ENCODE assay signal across 17 mouse cellular contexts in genomic region chr14:87865216-87866202, GRCm38 (mm10).
DNase-seq lines count a peak whose midpoint lies in the region; ATAC-seq lines count a peak whose summit lies in the region.
"Had no signal": no experiment of that assay in that cellular context is flagged by ENCODE, and none has a peak within 500 bp of the region (broad histone marks: within the 10 kb centered on the region; RNA-seq: fewer than 3 reads in every experiment).

No protein-coding gene starts in this region.

- no peaks in the 10 kb centered on the region for H3K9me3 ChIP-seq in forebrain, embryonic 12.5 days
- no peaks in the 10 kb centered on the region for H3K9me3 ChIP-seq in hindbrain, embryonic 16.5 days (ENCODE audit: control insufficient read depth, low read length)
- no peaks in the 10 kb centered on the region for H3K9me3 ChIP-seq in neural tube, embryonic 13.5 days
- H3K9me3 ChIP-seq: embryonic facial prominence, embryonic 15.5 days; limb, embryonic 12.5 days; liver, embryonic 15.5 days; stomach, embryonic 15.5 days had no signal

- H3K4me3 ChIP-seq in forebrain, embryonic 12.5 days (replicated peaks): no peak overlapping the region
- H3K4me3 ChIP-seq in hindbrain, embryonic 16.5 days (ENCODE audit: low read length): no peak overlapping the region
- H3K4me3 ChIP-seq in neural tube, embryonic 13.5 days: no peak overlapping the region
- H3K4me3 ChIP-seq: embryonic facial prominence, embryonic 15.5 days; limb, embryonic 12.5 days; liver, embryonic 15.5 days; stomach, embryonic 15.5 days had no signal

- intact Hi-C loops in left cerebral cortex, postnatal 4 days (cut with DNase I): no loop called here

- H3K4me2 ChIP-seq in forebrain, embryonic 12.5 days: peak overlapping the region; percentile 37
- H3K4me2 ChIP-seq in hindbrain, embryonic 16.5 days (ENCODE audit: low read length): peak overlapping the region; percentile 39
- peak overlapping the region; percentile 25 for H3K4me2 ChIP-seq in neural tube, embryonic 13.5 days
- H3K4me2 ChIP-seq: embryonic facial prominence, embryonic 15.5 days; limb, embryonic 12.5 days; liver, embryonic 15.5 days; stomach, embryonic 15.5 days had no signal

- no peak overlapping the region for H3K9ac ChIP-seq in forebrain, embryonic 12.5 days
- no peak overlapping the region for H3K9ac ChIP-seq in hindbrain, embryonic 16.5 days (ENCODE audit: low read depth, low read length)
- no peak overlapping the region for H3K9ac ChIP-seq in neural tube, embryonic 13.5 days
- H3K9ac ChIP-seq: embryonic facial prominence, embryonic 15.5 days; limb, embryonic 12.5 days; liver, embryonic 15.5 days; stomach, embryonic 15.5 days had no signal

- peak; percentile 22 for DNase-seq in left cerebral cortex, postnatal 4 days
- no peak for DNase-seq in left cerebral cortex, adult 8-10 months (ENCODE audit: low spot score in 2 of 2)
- no peak for DNase-seq in gastrocnemius, adult 8-10 months (ENCODE audit: low spot score in 2 of 2)
- DNase-seq in spleen, postnatal 10 days (ENCODE audit: low spot score in 2 of 2): no peak
- DNase-seq in MN1 (ENCODE audit: low spot score): no peak
- DNase-seq: heart, adult 18-20 months; heart, postnatal 10 days; layer of hippocampus, postnatal 36 days; thymus, postnatal 36 days had no signal

- WGBS in forebrain, embryonic 12.5 days: 16% methylated on average over 14 of the region's 14 CpGs
- 32% methylated on average over 14 of the region's 14 CpGs for WGBS in hindbrain, embryonic 16.5 days
- WGBS in neural tube, embryonic 13.5 days: 48% methylated on average over 14 of the region's 14 CpGs

- H3K27ac ChIP-seq in forebrain, embryonic 12.5 days: 0 out of 2 replicates have a peak overlapping the region, but pooled peaks have one; percentile 43
- H3K27ac ChIP-seq in hindbrain, embryonic 16.5 days (ENCODE audit: low read depth, low read length): no peak overlapping the region
- H3K27ac ChIP-seq in neural tube, embryonic 13.5 days (replicated peaks): no peak overlapping the region
- H3K27ac ChIP-seq: embryonic facial prominence, embryonic 15.5 days; limb, embryonic 12.5 days; liver, embryonic 15.5 days; stomach, embryonic 15.5 days had no signal

- no peaks in the 10 kb centered on the region for H3K36me3 ChIP-seq in forebrain, embryonic 12.5 days (replicated peaks)
- H3K36me3 ChIP-seq in hindbrain, embryonic 16.5 days (ENCODE audit: control insufficient read depth, insufficient read depth, low read length): no peaks in the 10 kb centered on the region
- H3K36me3 ChIP-seq in neural tube, embryonic 13.5 days: no peaks in the 10 kb centered on the region
- H3K36me3 ChIP-seq: embryonic facial prominence, embryonic 15.5 days; limb, embryonic 12.5 days; liver, embryonic 15.5 days; stomach, embryonic 15.5 days had no signal

- H3K27me3 ChIP-seq in forebrain, embryonic 12.5 days: peaks cover 3% of the 10 kb centered on the region; the same call in 1 of the 2 replicates
- no peaks in the 10 kb centered on the region for H3K27me3 ChIP-seq in hindbrain, embryonic 16.5 days (replicated peaks; ENCODE audit: control insufficient read depth, insufficient read depth, low read length)
- no peaks in the 10 kb centered on the region for H3K27me3 ChIP-seq in neural tube, embryonic 13.5 days
- H3K27me3 ChIP-seq: embryonic facial prominence, embryonic 15.5 days; limb, embryonic 12.5 days; liver, embryonic 15.5 days; stomach, embryonic 15.5 days had no signal

- peaks cover 16% of the 10 kb centered on the region for H3K4me1 ChIP-seq in forebrain, embryonic 12.5 days
- H3K4me1 ChIP-seq in hindbrain, embryonic 16.5 days (ENCODE audit: control insufficient read depth, insufficient read depth, low read depth, low read length): no peaks in the 10 kb centered on the region
- peaks cover 11% of the 10 kb centered on the region; the same call in 1 of the 2 replicates for H3K4me1 ChIP-seq in neural tube, embryonic 13.5 days (replicated peaks)
- H3K4me1 ChIP-seq: embryonic facial prominence, embryonic 15.5 days; limb, embryonic 12.5 days; liver, embryonic 15.5 days; stomach, embryonic 15.5 days had no signal

- peak; percentile 76 for ATAC-seq in forebrain, embryonic 12.5 days (ENCODE audit: low FRiP score)
- peak; percentile 74 for ATAC-seq in hindbrain, embryonic 16.5 days
- no peak for ATAC-seq in neural tube, embryonic 13.5 days (ENCODE audit: low read depth)
- ATAC-seq: intestine, postnatal 0 days had no signal
